Mouse (Mus musculus): ENCODE measurements at regions not wholly inside any gene's neighbourhood (a gene's known extent, or its start where the extent isn't known, plus 50 kb on each side); places are given as distances from the start of the nearest gene placed in this dataset.

DNA sequence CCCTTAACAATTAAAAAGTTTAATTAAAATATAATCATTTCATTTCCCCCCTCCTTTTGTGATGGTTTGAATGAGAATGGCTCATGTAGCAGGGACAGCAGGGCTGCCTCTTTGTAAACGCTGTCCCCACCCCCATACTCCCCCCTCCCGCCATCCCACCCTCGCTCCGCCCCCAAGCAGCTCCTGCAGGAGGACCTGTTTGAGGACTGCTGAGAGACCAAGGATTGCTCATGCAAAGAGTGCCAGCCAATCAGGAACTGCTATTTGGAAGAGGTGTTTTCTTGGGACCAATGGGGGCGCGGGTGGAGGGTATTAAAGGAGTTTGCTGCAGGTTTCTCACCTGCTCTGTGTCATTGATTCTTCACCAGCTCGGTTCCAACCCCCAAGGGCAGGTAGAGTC is 154.6 kb downstream of the Dusp6 start:
- DNase-seq: no peak

DNA sequence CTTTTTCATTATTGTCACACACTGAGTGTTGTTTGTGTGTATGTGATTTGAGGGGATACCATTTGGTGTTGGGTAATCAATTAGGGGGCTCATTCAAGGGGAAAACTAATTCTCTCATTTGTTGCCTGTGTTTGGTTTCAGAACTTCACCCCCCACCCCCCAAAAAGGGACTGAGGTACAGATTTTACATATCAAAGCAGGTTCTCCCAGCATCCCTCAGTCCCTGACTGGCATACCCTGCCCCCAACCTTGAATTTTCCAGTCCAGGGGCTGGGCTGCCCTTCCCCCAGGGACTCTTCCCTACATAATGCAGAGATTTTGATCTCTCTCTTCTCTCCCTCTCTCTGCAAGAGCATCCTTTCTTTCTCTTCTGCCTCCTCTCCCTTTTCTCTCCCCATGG is 155.5 kb downstream of the Dusp6 start:
- DNase-seq: no peak

DNA sequence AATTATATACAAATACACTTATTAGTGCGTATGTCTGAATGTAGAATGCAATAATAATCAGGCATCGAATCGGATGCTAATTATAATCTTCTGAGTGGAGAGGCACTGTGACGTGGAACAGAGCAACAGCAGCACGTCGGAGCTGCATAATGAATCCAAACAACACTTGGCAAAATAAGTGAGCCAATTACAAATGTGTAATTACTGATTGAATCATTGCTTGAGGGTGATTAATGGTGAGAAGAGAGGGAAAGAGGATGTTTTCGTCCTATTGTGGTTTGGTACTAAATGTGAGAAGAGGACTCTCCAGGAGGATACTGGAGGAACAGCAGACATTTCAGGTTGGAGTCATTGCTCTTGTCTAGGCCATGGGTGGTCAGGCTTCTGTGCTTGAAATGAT is 156.5 kb downstream of the Dusp6 start:
- DNase-seq: no peak

DNA sequence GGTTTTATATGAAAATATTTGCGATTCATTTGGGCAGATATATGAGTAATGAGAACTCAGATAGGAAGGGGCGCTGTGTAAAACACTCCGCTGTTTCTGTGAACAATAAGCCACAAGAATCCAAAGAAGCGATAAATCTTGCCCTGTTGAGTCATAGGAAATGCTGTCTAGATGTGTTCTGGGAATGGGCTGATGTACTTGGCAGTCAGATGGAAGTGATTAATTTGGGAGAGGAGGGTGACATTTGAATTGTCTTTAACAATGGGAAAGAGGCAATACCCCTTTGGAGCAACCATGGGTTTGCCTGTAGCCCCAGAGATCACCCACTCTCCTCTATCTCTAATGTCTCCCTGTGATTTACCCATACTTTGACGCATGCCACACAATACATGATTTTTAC is 160.4 kb downstream of the Dusp6 start:
- no peak for DNase-seq

DNA sequence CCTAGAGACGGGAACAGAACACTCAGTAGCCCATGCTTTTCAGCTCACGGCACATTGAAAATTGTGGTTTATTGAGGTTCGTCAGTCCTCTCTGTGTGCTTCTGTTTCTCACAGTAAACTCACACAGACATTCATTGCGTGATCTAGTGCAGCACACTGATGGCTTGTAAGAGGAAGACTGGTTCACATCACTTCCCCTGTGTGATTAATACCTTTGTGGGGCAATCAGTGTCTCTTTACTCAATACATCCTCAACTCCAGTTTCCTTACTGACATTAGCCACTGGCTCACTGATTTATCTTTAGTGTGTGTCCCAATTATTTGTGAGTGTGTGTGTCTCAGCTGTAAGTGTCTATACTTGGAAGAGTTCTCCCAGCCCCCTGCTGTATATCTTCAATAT is 162.2 kb downstream of the Dusp6 start:
- no peak for DNase-seq

DNA sequence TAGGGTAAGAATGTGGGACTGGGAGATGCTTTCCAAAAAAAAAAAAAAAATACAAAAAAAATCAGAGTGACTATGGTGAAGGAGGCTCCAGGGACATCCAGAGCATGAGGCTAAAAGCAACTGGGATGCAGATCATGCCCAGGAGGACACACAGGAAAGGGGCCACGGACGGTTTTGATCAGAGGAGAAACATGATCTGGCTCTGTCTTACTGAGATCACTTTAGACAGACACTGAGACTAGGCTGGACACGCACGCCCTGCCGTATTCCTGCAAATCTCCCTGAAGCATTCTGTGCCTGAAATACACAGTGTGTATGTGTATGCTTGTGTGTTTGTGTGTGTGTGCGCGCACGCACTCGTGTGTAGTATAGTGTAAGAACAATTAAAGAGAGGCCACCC is 167.1 kb downstream of the Dusp6 start:
- no peak for DNase-seq

DNA sequence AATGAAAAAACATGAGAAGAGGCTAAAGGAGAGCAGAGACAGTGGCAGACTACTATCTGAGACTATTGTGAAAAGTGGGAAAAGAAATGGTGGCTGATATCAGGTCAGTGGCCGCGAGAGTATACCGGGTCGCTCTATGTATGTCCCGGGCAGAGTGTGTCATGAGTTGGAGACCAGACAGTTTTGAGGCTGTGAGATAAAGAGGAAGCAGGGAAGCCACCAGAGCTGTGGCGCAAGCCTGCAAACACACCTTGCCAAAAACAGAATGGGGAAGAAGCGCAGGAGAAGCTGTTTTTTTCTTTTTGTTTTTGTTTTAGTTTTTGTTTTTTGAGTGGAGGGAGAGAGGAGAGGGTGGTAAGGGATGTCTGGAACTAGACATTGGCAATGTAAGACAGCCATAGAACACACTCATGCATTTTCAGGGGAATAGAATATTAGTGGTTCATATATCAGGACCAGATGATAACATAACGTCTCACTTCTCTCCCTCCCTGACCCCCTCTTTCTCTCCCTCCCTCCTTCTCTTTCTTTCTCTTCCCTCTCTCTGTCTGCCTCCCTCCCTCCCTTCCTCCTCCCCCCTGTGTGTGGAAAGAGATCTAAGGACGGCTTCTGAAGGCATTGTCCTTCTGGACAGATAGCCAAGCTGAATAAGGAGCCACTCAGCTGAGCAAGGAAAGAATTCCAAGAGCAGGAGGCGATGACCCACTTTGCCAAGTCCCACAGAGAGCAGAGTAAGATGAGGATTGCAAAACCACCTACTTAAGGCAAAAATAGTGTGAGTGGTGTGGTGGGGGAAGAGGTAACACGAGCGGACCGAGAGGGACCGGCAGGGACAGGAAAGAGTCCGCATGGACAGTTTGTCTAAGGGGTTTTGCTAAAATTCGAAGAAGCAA is 167.9 kb downstream of the Dusp6 start:
- peak; percentile 46 to 57 for DNase-seq

DNA sequence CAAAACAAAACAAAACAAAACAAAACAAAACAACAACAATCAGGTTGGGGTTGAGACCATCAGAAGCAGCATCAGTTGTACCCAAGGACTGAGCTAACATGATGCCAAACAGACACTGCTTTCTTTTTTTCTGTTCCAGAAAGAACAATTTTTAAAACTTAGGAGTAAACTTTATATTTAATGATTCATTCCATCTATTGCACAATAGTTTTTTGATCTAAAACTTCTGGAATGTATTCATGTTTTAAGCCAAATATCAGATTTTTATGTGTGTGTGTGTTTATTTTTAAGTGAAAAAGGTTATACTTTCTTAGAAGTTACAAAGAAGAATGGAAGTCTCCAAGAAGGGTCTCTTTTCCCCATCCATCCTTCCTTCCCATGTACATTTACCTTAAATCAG is 174.0 kb downstream of the Dusp6 start:
- no peak for DNase-seq

DNA sequence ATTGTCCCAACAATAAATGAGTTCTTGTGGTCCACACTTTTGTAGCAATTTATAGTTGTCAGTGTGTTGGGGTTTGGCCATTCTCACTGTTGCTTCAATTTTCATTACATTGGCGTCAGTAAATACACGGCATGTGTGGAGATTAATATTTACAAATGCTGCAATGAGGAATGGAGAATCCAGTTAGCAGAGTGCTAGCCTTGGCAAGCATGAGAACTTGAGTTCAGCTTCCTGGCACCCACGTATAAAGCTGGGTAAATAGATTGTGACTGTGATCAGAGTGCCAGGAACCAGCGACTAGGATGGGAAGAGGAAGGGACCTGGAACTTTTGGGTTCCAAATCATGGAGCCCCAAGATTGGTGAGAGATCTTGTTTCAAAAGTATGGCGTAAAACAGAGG is 177.1 kb downstream of the Dusp6 start:
- DNase-seq: no peak

DNA sequence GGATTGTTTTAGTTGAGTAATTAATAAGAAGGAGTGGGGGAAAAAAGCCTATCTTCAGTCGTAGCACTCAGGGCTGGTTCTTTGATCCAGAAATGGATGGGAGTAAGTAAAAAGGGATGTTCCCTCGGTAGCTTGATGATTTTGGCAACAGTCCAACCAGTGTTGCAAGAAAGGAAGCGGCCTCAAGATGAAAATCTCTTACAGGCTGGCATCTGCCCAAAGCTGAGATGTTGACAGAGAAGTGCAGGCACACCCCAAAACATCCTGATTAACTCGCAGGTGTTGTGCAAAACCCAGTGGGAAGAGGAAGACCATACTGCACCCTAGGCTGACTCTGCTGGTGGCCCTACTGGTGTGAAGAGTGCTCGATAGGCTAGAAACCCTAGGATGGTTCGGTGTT is 178.0 kb downstream of the Dusp6 start:
- no peak for DNase-seq

DNA sequence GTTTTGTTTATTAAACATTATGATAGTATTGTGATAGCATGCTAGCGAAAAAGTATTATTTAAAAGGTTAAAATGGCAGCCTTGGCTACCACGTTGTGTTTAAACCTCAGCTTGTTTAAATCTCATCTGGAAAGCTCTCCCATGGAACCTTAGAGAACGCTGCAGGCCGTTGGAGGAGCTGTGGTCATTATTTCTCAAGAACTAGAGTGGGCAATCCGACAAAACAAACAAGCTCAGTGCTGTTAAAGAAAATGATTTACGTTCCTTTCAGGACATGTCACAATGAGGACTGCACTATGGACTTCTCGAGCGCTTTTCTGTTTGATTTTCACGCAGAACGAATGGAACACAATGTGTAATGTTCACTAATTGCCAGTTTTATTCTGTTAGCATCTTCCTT is 178.9 kb downstream of the Dusp6 start:
- no peak for DNase-seq

DNA sequence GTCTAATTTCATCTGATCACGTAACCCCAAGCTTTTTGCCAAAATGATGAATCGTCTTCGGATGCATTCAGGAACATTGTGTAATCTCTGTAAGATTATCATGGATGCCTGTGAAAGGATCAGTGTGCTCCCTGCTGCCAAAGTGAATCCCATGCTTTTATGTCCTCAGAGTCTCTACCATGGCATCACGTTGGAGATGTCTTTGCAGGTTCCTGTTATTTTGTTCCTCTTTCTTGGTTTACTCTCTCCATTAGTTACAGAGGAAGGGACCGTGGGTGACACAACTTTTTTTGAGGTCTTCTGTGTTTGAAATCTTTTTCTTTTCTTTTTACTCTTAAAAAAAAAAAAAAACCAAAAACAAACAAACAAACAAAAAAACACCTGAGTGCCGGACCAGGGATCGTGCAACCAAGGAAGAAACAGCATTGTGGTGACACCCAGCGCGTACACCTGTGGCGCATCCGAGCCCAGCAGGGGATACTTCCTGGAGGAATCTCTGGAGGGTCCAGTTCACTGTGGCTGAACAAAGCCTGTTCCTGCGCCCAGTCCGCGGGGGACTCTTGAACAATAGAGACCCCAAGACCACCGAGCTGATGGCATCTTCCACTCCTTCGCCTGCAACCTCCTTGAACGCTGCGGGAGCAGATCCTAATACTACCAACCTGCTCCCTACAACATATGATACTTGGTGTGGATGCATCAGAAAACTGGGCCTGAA is 180.6 kb downstream of the Dusp6 start:
- no peak for DNase-seq

DNA sequence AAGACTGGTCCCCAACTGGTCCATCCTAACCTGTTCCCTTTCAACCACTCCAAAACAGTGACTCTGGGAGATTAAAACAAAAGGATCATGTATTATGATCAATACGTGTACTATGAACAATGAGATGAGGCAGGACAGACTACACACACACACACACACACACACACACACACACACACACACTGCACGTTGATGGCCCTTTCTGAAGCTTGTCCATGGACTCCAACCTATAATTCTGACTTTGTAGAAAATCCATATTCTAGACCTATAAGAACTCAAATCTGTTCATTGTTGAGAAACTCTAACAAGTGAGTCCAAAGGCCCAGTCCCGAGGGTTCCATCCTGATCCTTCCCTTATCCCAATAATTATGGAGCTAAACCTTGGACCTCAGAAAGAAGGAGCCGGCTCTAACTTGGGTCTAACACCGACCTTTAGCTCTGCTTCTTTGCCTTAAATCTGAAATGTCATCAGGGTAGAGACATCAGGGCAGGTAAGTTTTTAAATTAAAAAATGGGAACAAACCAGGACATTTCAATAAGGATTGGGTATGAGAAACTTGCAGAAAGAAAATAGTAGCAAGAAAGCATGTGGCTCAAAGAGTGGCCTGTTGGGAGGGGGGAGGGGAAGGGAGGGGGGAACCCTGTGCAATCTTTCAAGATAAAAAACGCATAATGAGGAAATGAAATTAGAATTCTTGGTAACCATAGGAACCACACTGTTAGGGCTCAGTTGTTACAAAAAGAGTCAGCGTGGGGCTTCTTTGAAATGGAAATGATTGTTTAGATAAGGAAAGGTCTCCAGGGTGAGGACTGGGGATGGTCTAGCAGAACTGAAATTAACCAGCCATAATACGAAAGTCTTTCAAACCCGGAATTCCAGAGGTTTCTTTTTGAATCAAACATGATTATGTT is 187.9 kb downstream of the Dusp6 start:
- peak; percentile 29 to 49 for DNase-seq

DNA sequence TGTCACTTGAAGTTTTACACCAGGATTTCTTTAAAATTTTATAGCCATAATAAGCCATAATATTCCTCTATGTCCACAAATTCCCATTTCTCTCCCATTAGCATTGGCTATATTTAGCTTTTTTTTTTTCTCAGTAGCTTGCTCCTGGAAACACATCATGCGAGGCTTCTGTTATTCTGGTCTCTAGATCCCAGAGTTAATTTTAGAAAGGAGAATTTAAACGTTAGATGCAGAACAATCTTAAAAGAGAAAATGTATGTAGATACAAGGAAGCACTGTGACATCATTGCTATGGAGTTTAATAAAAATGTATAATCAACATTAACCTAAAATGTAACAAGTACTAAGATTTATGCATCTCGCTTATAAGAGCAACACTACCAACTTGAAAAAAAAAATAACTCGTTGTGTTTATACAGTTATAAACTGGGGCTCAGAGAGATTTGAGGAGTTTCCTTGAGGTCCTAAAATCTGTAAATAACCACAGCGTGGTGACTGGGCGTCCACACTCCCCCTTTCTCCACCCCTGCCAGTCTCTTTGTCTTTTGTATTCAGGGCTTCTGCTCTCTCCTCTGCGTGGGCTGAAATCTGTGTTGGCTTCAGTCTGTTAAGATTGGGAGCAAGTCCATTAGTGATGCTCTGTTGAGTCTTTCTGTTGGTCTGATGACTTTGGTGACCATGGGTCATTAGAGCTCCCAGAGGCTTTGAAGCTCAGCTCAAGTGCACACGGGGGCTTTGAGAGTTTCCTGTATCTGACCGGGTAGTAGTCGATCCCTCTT is 188.8 kb downstream of the Dusp6 start:
- DNase-seq: no peak

DNA sequence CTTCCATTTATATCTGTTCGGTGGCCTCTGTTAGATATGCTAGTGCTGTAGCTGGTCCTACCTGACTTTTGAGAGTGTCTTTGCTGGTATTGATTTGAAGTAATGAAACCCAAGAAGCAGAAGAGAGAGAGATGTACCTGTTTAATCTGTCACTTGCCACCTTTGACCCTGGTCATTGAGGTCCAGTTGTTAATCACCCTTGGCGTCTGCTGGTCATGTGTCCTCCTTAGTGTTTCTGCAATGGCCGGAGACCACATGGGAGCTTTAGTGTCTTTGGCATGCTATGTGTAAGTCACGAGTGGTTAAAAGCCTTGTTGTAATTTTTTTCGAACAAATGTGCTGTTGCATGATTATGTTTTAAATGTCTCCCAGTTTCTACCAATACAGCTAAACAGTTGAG is 193.1 kb downstream of the Dusp6 start:
- no peak for DNase-seq

DNA sequence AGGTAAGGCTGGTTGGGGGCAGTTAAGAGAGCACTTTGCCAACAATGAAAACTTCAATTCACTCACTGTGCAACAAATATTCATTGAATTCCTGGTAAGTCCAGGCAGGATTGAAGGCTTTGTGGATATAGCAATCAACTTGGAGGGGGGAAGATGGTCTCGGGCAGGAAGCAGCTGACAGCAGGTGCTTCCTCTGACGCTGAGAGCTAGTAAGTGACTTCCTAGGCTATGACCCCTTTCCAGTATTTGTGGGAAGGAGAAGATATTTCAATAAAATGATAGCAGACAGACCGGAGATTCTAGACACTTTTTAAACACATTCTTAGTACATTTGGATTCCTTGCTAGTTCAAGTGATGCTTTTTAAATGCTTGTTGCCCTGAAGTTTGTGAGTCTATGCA is 195.0 kb downstream of the Dusp6 start:
- DNase-seq: peak in 1 of 2 experiments; percentile 22

DNA sequence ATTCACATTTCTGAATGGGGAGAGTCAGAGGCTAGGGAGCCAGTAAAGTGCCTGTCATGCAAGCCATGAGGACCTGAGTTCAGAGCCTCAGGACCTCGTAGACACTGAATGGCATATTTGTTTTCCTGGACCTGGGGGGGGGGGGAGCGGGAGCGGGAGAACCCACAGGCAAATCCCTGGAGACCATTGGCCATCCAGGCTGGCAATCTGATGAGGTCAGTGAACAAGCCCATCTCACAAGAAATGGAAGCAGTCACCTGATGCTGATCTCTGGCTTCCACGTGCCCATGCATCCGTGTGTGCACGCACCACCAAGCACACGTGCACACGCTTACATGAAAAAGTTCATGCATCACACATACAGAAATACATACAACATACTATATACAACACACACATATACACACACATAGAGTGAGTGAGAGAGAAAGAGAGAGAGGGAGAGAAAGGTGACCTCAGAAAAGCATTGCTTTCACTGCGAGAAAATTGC is 196.2 kb downstream of the Dusp6 start:
- DNase-seq: peak; percentile 44 to 52

DNA sequence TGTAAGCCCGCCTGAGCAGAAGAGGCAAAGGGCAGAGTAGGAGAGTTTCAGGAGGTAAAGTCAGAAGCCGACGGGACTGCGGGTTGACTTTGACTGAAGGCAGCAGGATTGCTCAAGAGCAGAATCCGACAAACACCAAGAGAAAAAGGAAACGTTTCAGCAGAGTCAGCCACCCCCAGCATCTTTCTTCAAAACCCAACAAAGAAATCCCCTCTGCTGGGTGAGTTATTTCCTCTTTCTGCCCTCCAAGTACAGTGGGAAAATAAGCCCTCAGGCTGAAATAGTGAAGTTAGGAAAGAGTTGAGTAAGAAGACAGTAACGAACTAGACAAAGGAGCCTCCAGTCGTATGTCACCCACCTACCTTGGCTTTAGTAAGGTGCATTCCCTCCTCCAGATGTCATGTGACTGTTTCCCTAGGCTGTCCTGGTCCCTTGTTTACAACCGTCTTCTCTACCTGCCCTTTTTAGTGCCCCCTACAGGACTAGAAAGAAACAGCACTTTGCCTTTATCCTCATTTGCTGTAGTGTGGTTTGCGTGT is 196.9 kb downstream of the Dusp6 start:
- DNase-seq: peak; percentile 77 to 78

DNA sequence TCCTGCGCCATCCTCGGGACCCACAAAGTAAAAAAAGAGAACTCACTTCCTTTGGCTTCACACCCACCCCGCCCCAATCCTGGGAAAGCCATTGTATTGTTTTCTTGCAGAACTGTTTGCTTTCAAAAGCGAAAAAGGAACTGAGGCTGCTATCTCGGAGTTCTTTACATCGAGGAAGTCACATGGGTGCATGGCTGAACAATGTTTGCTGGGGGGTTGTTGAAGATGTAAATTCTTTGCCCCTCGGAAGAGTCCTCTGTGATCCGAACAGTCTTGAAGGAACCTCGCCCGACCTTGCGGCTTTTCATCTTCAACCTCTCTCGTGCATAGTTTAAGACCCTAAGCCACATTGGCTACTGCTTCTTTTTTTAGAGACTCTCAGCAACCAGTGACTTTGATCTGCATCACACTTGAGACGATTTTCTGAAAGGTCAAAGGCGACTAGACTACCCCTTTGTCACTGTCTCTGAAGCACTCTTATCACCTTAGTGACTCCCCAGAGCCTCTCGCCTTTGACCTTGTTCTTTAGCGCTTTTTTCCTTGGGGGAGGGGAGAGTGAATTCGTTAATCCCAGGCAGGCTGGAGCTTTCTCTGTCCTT is 197.9 kb downstream of the Dusp6 start:
- DNase-seq: peak; percentile 68 to 69

DNA sequence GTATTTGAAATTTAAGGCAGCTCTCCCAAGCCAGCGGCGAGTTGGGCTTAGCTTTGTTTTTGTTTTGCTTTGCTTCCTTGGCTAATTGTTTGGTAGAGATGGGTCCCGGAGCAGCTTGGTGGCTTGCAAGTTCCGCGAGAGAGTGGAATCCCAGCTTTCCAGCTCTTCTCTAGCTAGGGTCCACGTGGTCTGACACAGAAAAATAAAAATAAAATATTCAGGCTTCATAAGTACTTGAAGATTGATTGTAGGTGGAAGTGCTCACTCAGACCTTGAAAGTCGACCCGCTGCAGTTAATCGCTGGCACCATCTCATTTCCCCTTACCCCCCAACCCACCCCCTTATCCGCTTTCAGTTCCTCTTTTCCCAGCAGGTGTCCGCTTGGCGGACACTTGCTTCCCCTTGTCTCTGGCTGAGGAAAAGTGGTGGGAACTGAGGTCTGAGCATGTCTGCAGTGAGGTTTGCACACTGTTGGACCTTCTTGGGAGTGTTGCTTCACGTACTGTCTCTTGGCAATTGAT is 198.5 kb downstream of the Dusp6 start:
- peak; percentile 72 for DNase-seq

DNA sequence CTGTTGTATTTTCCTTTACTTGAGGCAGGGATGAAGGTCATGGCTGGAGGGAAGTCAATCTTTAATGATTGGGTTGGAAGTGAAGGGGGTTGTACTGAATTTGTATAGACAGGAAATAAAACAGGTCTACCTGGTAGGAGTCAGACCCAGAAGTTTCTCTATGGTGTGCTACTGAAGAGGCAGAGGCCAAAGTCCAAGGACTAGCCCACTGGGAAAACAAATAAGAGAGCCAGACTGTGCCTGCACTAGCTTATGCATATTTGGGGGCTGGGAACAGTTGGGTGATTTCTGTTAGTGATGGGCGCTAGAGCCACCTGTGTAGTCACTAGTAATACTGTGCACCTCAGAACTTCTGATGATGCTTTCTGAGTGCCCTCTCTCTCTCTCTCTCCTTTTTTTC is 203.7 kb downstream of the Dusp6 start:
- DNase-seq: no peak

Measured in B cell, adult 2 months (primary cell).